12 mouse cellular contexts compared by ENCODE assay signal in the genomic region with DNA sequence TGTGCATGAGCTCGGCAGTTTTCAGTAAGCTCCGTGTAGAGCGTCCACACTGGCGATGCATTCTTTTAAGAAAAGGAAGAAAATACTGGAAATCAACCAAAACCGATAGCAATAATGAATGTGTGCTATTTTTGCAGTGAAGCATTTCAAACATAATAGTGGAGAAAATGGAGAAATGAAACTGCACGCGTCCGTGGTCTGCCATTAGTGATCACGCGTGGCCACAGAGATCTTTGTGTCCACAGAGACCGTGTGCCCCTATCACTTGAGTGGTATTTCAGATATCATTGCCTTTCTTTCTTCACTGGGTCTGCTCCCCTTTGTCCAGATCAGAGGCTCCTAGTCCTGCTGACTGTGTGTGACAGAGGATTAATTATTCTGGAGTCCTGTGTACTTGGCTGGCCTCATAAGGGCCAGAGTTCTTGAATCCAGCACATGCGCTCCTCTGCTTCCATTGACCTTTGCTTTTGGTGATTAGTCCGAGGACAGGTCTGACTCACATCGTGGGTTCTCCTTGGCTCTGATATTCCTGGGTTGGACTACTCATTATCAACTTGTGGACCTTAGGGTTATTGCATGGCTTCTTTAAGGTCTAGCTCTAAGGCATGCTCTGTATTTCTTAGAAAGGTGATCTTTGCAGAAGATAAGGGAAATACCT. TPM values are rescaled to one million over a fixed set of nuclear protein-coding genes. Genes with fewer than 3 reads are reported as not detected.
A peak's percentile ranks its signal among the peaks of the same experiment; 100 is the strongest.
DNase-seq lines count a peak whose midpoint lies in the region; ATAC-seq and TF ChIP-seq lines count a peak whose summit lies in the region.
"Had no signal": no experiment of that assay in that cellular context is flagged by ENCODE, and none has a peak within 500 bp of the region (broad histone marks: within the 10 kb centered on the region; RNA-seq: fewer than 3 reads in every experiment).

No protein-coding gene starts in this region.

- no peak for TF ChIP-seq EP300 in lung, postnatal 0 days (IDR thresholded peaks at IDR 0.05)

- no peak overlapping the region for H3K4me3 ChIP-seq in kidney, embryonic 14.5 days (ENCODE audit: low read length)
- no peak overlapping the region for H3K4me3 ChIP-seq in intestine, postnatal 0 days (ENCODE audit: low read depth, low read length)
- H3K4me3 ChIP-seq in stomach, embryonic 14.5 days (ENCODE audit: low read depth, low read length): no peak overlapping the region
- no peak overlapping the region for H3K4me3 ChIP-seq in lung, postnatal 0 days (ENCODE audit: low read depth, low read length)
- H3K4me3 ChIP-seq: erythroblast, embryonic 14.5 days; heart, embryonic 15.5 days; limb, embryonic 12.5 days had no signal

- no peak for TF ChIP-seq CTCF in intestine, postnatal 0 days (IDR thresholded peaks at IDR 0.05; ENCODE audit: low read depth)
- TF ChIP-seq CTCF in lung, postnatal 0 days (IDR thresholded peaks at IDR 0.05): no peak

- WGBS in kidney, embryonic 14.5 days: 89% methylated on average over 14 of the region's 14 CpGs
- 73% methylated on average over 14 of the region's 14 CpGs for WGBS in intestine, postnatal 0 days
- WGBS in stomach, embryonic 14.5 days: 84% methylated on average over 14 of the region's 14 CpGs
- 80% methylated on average over 14 of the region's 14 CpGs for WGBS in lung, postnatal 0 days

- H3K27me3 ChIP-seq in kidney, embryonic 14.5 days (ENCODE audit: control insufficient read depth, insufficient read depth, low read length): no peaks in the 10 kb centered on the region
- no peaks in the 10 kb centered on the region for H3K27me3 ChIP-seq in intestine, postnatal 0 days (replicated peaks; ENCODE audit: control insufficient read depth, insufficient read depth, low read length)
- H3K27me3 ChIP-seq in stomach, embryonic 14.5 days (ENCODE audit: control insufficient read depth, insufficient read depth, low read length): no peaks in the 10 kb centered on the region
- H3K27me3 ChIP-seq in lung, postnatal 0 days (replicated peaks; ENCODE audit: insufficient read depth, low read length): no peaks in the 10 kb centered on the region
- H3K27me3 ChIP-seq: heart, embryonic 15.5 days; limb, embryonic 12.5 days had no signal

- ATAC-seq in kidney, embryonic 14.5 days (ENCODE audit: low FRiP score, low TSS enrichment): no peak
- ATAC-seq in intestine, postnatal 0 days: peak; percentile 71
- ATAC-seq in stomach, embryonic 14.5 days (ENCODE audit: insufficient number of reproducible peaks, insufficient read depth, low FRiP score, low read depth): no peak
- no peak for ATAC-seq in lung, postnatal 0 days

- H3K9ac ChIP-seq in kidney, embryonic 14.5 days (ENCODE audit: low read depth, low read length): no peak overlapping the region
- no peak overlapping the region for H3K9ac ChIP-seq in intestine, postnatal 0 days (ENCODE audit: low read depth, low read length)
- no peak overlapping the region for H3K9ac ChIP-seq in stomach, embryonic 14.5 days (replicated peaks; ENCODE audit: low read depth, low read length)
- no peak overlapping the region for H3K9ac ChIP-seq in lung, postnatal 0 days (replicated peaks; ENCODE audit: low read depth)
- H3K9ac ChIP-seq: heart, embryonic 15.5 days; limb, embryonic 12.5 days had no signal

- no peaks in the 10 kb centered on the region for H3K9me3 ChIP-seq in kidney, embryonic 14.5 days (ENCODE audit: control insufficient read depth, low read length)
- no peaks in the 10 kb centered on the region for H3K9me3 ChIP-seq in intestine, postnatal 0 days (ENCODE audit: control insufficient read depth)
- H3K9me3 ChIP-seq in stomach, embryonic 14.5 days (ENCODE audit: control insufficient read depth, low read depth, low read length): no peaks in the 10 kb centered on the region
- H3K9me3 ChIP-seq in lung, postnatal 0 days (ENCODE audit: low read length): no peaks in the 10 kb centered on the region
- H3K9me3 ChIP-seq: heart, embryonic 15.5 days; limb, embryonic 12.5 days had no signal

- H3K27ac ChIP-seq in kidney, embryonic 14.5 days (ENCODE audit: low read depth, low read length): no peak overlapping the region
- H3K27ac ChIP-seq in intestine, postnatal 0 days (ENCODE audit: low read depth, low read length): peak overlapping the region; percentile 93; the same call in 1 of the 2 replicates
- peak overlapping the region; percentile 21; the same call in 1 of the 2 replicates for H3K27ac ChIP-seq in stomach, embryonic 14.5 days (ENCODE audit: low read length)
- H3K27ac ChIP-seq in lung, postnatal 0 days (ENCODE audit: low read length): no peak overlapping the region
- H3K27ac ChIP-seq: limb, embryonic 12.5 days had no signal

- H3K36me3 ChIP-seq in kidney, embryonic 14.5 days (ENCODE audit: control insufficient read depth, insufficient read depth, low read length): no peaks in the 10 kb centered on the region; the same call in 1 of the 2 replicates
- 0 out of 2 replicates have a peak, but pooled peaks cover 7% of the 10 kb centered on the region for H3K36me3 ChIP-seq in intestine, postnatal 0 days (ENCODE audit: control insufficient read depth, insufficient read depth)
- no peaks in the 10 kb centered on the region for H3K36me3 ChIP-seq in stomach, embryonic 14.5 days (ENCODE audit: control insufficient read depth, insufficient read depth, low read length)
- no peaks in the 10 kb centered on the region for H3K36me3 ChIP-seq in lung, postnatal 0 days (ENCODE audit: insufficient read depth, low read length)

- no peak overlapping the region for H3K4me2 ChIP-seq in kidney, embryonic 14.5 days (replicated peaks; ENCODE audit: low read depth, low read length)
- H3K4me2 ChIP-seq in intestine, postnatal 0 days (replicated peaks; ENCODE audit: low read depth): no peak overlapping the region
- no peak overlapping the region for H3K4me2 ChIP-seq in stomach, embryonic 14.5 days (replicated peaks; ENCODE audit: low read depth, low read length)
- H3K4me2 ChIP-seq in lung, postnatal 0 days (replicated peaks; ENCODE audit: low read depth, low read length): no peak overlapping the region
- H3K4me2 ChIP-seq: heart, embryonic 15.5 days; limb, embryonic 12.5 days had no signal

- peak; percentile 77 to 87 for DNase-seq in kidney, adult 8-10 months
- peak; percentile 36 for DNase-seq in adrenal gland, postnatal 25 days
- DNase-seq in lung, postnatal 0 days (ENCODE audit: low spot score): no peak
- DNase-seq in embryo, embryonic 9.5 days (ENCODE audit: extremely low spot score): no peak
- DNase-seq in left cerebral cortex, adult 9 months (ENCODE audit: low spot score in 2 of 2): no peak
- DNase-seq: cerebellum, adult 2 months had no signal

- peaks cover 43% of the 10 kb centered on the region for H3K4me1 ChIP-seq in kidney, embryonic 14.5 days (ENCODE audit: control insufficient read depth, insufficient read depth, low read length)
- peaks cover 14% of the 10 kb centered on the region for H3K4me1 ChIP-seq in intestine, postnatal 0 days (replicated peaks; ENCODE audit: control insufficient read depth, insufficient read depth, low read length)
- H3K4me1 ChIP-seq in stomach, embryonic 14.5 days (ENCODE audit: control insufficient read depth, insufficient read depth, low read length): peaks cover 49% of the 10 kb centered on the region
- H3K4me1 ChIP-seq in lung, postnatal 0 days (ENCODE audit: insufficient read depth, low read depth, low read length): no peaks in the 10 kb centered on the region; the same call in 1 of the 2 replicates

RNA-seq across cellular contexts. Expression of a gene that starts 56.3 kb away (rescaled TPM):
- polyA plus RNA-seq in kidney, embryonic 14.5 days (2014; fragmentation: Nextera tagmentation; extraction: Ambion mirVana): 34.3 and 49.7 TPM in 2 replicates
- 159 and 212 TPM in 2 replicates for total RNA-seq in adrenal gland, postnatal 25 days (2021)
- 23.5 and 23.6 TPM in 2 replicates for polyA plus RNA-seq in intestine, postnatal 0 days (2015; fragmentation: Nextera tagmentation; extraction: Ambion mirVana)
- 32.5 and 37.2 TPM in 2 replicates for polyA plus RNA-seq in stomach, embryonic 14.5 days (2014; fragmentation: Nextera tagmentation; extraction: Ambion mirVana)
- 34.5 and 39.4 TPM in 2 replicates for polyA plus RNA-seq in lung, postnatal 0 days (2015; fragmentation: Nextera tagmentation; extraction: Ambion mirVana)

Comparison
In these comparisons a context has a peak if more than half of its experiments do, and no peak if none do; other contexts are left out.
1. DNase-seq: peak in kidney, adult 8-10 months (2 of 2) and adrenal gland, postnatal 25 days (single experiment); none in lung, postnatal 0 days (single experiment), embryo, embryonic 9.5 days (single experiment) and left cerebral cortex, adult 9 months (0 of 2).
2. H3K27ac ChIP-seq: peak in intestine, postnatal 0 days (single experiment) and stomach, embryonic 14.5 days (single experiment); none in kidney, embryonic 14.5 days (single experiment) and lung, postnatal 0 days (single experiment).